21 mouse cellular contexts compared by ENCODE assay signal in genomic region chr16:15251686-15252085, GRCm38 (mm10).
DNase-seq lines count a peak whose midpoint lies in the region; ATAC-seq and TF ChIP-seq lines count a peak whose summit lies in the region.
"Had no signal": no experiment of that assay in that cellular context is flagged by ENCODE, and none has a peak within 500 bp of the region (broad histone marks: within the 10 kb centered on the region; RNA-seq: fewer than 3 reads in every experiment).

No protein-coding gene starts in this region.

- H3K4me1 ChIP-seq in kidney, embryonic 15.5 days = peaks cover 23% of the 10 kb centered on the region
- H3K4me1 ChIP-seq in lung, postnatal 0 days (ENCODE audit: insufficient read depth, low read depth, low read length) = no peaks in the 10 kb centered on the region
- H3K4me1 ChIP-seq: heart, embryonic 10.5 days; hindbrain, embryonic 15.5 days; midbrain, embryonic 12.5 days had no signal

- no peak for TF ChIP-seq CTCF in lung, postnatal 0 days (IDR thresholded peaks at IDR 0.05)

- WGBS in kidney, embryonic 15.5 days = 53% methylated on average over 2 of the region's 2 CpGs
- 55% methylated on average over 2 of the region's 2 CpGs for WGBS in lung, postnatal 0 days

- H3K27me3 ChIP-seq in kidney, embryonic 15.5 days = no peaks in the 10 kb centered on the region
- H3K27me3 ChIP-seq in lung, postnatal 0 days (replicated peaks; ENCODE audit: insufficient read depth, low read length) = no peaks in the 10 kb centered on the region
- H3K27me3 ChIP-seq: hindbrain, embryonic 15.5 days; limb, embryonic 13.5 days; midbrain, embryonic 12.5 days had no signal

- ATAC-seq in kidney, embryonic 15.5 days (replicated peaks; ENCODE audit: low FRiP score) = no peak
- ATAC-seq in lung, postnatal 0 days = peak; percentile 57; the same call in 1 of the 2 replicates
- ATAC-seq in granulocyte monocyte progenitor cell, adult 5-6 weeks (replicated peaks; ENCODE audit: poor library complexity, severe bottlenecking) = no peak
- ATAC-seq: activated CD4-positive, CD25-positive, alpha-beta regulatory T cell, adult 4 months; forebrain, embryonic 14.5 days had no signal

- no peak overlapping the region for H3K4me2 ChIP-seq in kidney, embryonic 15.5 days
- H3K4me2 ChIP-seq in lung, postnatal 0 days (replicated peaks; ENCODE audit: low read depth, low read length) = no peak overlapping the region
- H3K4me2 ChIP-seq: hindbrain, embryonic 15.5 days; limb, embryonic 13.5 days; midbrain, embryonic 12.5 days had no signal

- no peak for TF ChIP-seq EP300 in lung, postnatal 0 days (IDR thresholded peaks at IDR 0.05)

- no peak overlapping the region for H3K4me3 ChIP-seq in kidney, embryonic 15.5 days (replicated peaks)
- H3K4me3 ChIP-seq in lung, postnatal 0 days (ENCODE audit: low read depth, low read length) = no peak overlapping the region
- H3K4me3 ChIP-seq: gastrocnemius, adult 2 months; heart, embryonic 10.5 days; hindbrain, embryonic 15.5 days; limb, embryonic 13.5 days; midbrain, embryonic 12.5 days had no signal

- H3K9ac ChIP-seq in kidney, embryonic 15.5 days = no peak overlapping the region
- no peak overlapping the region for H3K9ac ChIP-seq in lung, postnatal 0 days (replicated peaks; ENCODE audit: low read depth)
- H3K9ac ChIP-seq: hindbrain, embryonic 15.5 days; limb, embryonic 13.5 days; liver, embryonic 14.5 days; midbrain, embryonic 12.5 days had no signal

- peak overlapping the region; percentile 37 for H3K27ac ChIP-seq in kidney, embryonic 15.5 days
- H3K27ac ChIP-seq in lung, postnatal 0 days (ENCODE audit: low read length) = no peak overlapping the region
- H3K27ac ChIP-seq: gastrocnemius, adult 2 months; heart, embryonic 10.5 days; hindbrain, embryonic 15.5 days; limb, embryonic 13.5 days; liver, embryonic 14.5 days; midbrain, embryonic 12.5 days had no signal

- H3K9me3 ChIP-seq in kidney, embryonic 15.5 days (replicated peaks) = no peaks in the 10 kb centered on the region
- no peaks in the 10 kb centered on the region for H3K9me3 ChIP-seq in lung, postnatal 0 days (ENCODE audit: low read length)
- H3K9me3 ChIP-seq: heart, embryonic 10.5 days; hindbrain, embryonic 15.5 days; limb, embryonic 13.5 days; midbrain, embryonic 12.5 days had no signal

- no peaks in the 10 kb centered on the region for H3K36me3 ChIP-seq in kidney, embryonic 15.5 days
- H3K36me3 ChIP-seq in lung, postnatal 0 days (ENCODE audit: insufficient read depth, low read length) = no peaks in the 10 kb centered on the region
- H3K36me3 ChIP-seq: heart, embryonic 10.5 days; hindbrain, embryonic 15.5 days; limb, embryonic 13.5 days; midbrain, embryonic 12.5 days had no signal

- peak; percentile 30 for DNase-seq in adrenal gland, adult 2 months
- no peak for DNase-seq in adrenal gland, postnatal 25 days
- no peak for DNase-seq in kidney, adult 9 months
- peak; percentile 7 for DNase-seq in lung, postnatal 0 days (ENCODE audit: low spot score)
- no peak for DNase-seq in lung, postnatal 10 days
- DNase-seq in thymus, postnatal 4 days = no peak
- DNase-seq: cerebellum, postnatal 10 days; gastrocnemius, adult 2 months; kidney, postnatal 36 days; layer of hippocampus, postnatal 36 days; lung, postnatal 14 days; right cerebral cortex, postnatal 14 days had no signal

Comparison
In these comparisons a context has a peak if more than half of its experiments do, and no peak if none do; other contexts are left out.
1. DNase-seq: peak in adrenal gland, adult 2 months (single experiment) and lung, postnatal 0 days (single experiment); none in adrenal gland, postnatal 25 days (single experiment), kidney, adult 9 months (single experiment), lung, postnatal 10 days (single experiment) and thymus, postnatal 4 days (single experiment).